Mouse (Mus musculus): ENCODE measurements around the gene Ilf2.

GRCm38 (mm10) chr3:90461935-90462334 lies 14.0 kb upstream of the Ilf2 start:
- TF ChIP-seq CTCF (IDR thresholded peaks at IDR 0.05) = no peak
- no peak for TF ChIP-seq POLR2A (IDR thresholded peaks at IDR 0.05; ENCODE audit: insufficient read depth, low read depth, low read length)
